Mouse (Mus musculus): ENCODE results near the gene BC034090. TPM values are rescaled to one million over a fixed set of nuclear protein-coding genes. Genes with fewer than 3 reads are reported as not detected.

Gene BC034090
- polyA plus RNA-seq (2015; fragmentation: Nextera tagmentation; extraction: Ambion mirVana), result 2.7 and 3.6 TPM in 2 replicates

GRCm38 (mm10) chr1:155243797-155244770 is at the start of gene BC034090:
Gene BC034090 (minus strand): TSS chr1:155244444.

Other genes starting within 250 kb of the BC034090 start
- gene Ier5, start 144.8 kb downstream of the BC034090 start, polyA plus RNA-seq (2015; fragmentation: Nextera tagmentation; extraction: Ambion mirVana), result 3.6 and 4.4 TPM in 2 replicates
- gene Mr1, start 97.6 kb downstream of the BC034090 start, polyA plus RNA-seq (2015; fragmentation: Nextera tagmentation; extraction: Ambion mirVana), result 7.6 and 7.9 TPM in 2 replicates
- gene Stx6, start 85.7 kb downstream of the BC034090 start, polyA plus RNA-seq (2015; fragmentation: Nextera tagmentation; extraction: Ambion mirVana), result 23.4 and 27.9 TPM in 2 replicates
- 2.2 and 2.5 TPM in 2 replicates for gene Xpr1, start 173.0 kb upstream of the BC034090 start, polyA plus RNA-seq (2015; fragmentation: Nextera tagmentation; extraction: Ambion mirVana)